Mouse (Mus musculus): ENCODE measurements at regions not wholly inside any gene's neighbourhood (a gene's known extent, or its start where the extent isn't known, plus 50 kb on each side); places are given as distances from the start of the nearest gene placed in this dataset.

- TF ChIP-seq CTCF (conservative IDR thresholded peaks at IDR 0.05; ENCODE audit: low read length), result no peak
- TF ChIP-seq NANOG (IDR thresholded peaks at IDR 0.05; ENCODE audit: borderline replicate concordance, low read length), result no peak
- no peak for TF ChIP-seq POU5F1 (IDR thresholded peaks at IDR 0.05; ENCODE audit: borderline replicate concordance, low read length)
Measured at GRCm38 (mm10) chr8:116352635-116353034, 152.1 kb upstream of the Dynlrb2 start.

All from E14TG2a.4 (cell line).